Mouse (Mus musculus) cortical plate, adult 2 months (tissue): ENCODE results near the gene Nrp1.

Experiments used
- CTCF ChIP-seq: fragments of 200-500 bp; IDR thresholded peaks from 2 replicates; pipeline ENCODE4 v1.5.1; 2011; ENCODE audit warnings: mild to moderate bottlenecking, control low read depth, low read length; ENCODE audit not compliant: insufficient read depth; ENCODE audit errors: extremely low read depth
- POLR2A ChIP-seq: fragments of 200-500 bp; IDR thresholded peaks from 2 replicates; pipeline ENCODE4 v1.6.1; 2011; ENCODE audit warnings: mild to moderate bottlenecking, low read length, control low read depth; ENCODE audit not compliant: insufficient read depth; ENCODE audit errors: extremely low read depth

DNA sequence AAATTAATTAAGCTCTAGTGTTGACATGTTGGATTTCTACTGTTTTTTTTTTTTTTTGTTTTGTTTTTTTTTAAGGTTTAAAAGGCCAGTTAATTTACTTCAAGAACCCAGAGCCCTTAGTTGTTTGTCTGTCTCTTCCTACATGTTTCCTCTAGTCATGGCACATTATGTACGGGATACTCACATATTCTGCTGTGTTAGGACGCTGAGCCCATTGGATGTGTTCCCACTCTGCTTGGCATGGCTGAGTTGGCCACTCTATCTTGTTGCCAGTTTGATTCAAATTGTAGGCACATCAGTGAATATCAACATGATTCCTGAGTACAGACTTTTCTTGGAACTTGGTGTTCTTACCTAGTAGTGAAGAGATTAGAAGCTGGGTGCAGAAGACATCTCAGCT lies 114.5 kb downstream of the Nrp1 start:
- TF ChIP-seq POLR2A (no peak), CTCF (no peak)
